ENCODE assay signal across 15 mouse cellular contexts in the genomic region with DNA sequence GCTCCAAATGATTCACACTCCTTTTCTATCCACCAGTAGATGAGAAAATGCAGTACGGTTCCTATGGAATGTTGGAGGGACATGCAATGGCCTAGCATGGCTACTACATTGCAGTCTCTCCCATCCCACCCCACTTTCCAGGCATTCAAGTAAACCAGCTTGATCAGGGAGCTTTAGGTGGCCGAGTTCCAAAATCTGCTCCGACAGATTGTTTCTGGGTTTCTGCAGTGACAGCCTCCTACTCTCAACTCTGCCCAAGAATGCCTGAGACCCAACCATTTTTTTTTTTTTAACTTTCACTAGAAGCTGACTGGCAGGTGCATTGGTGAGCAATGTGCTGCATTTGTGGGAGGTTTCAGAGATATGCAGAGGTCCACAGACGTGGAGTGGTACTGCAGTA. TPM values are rescaled to one million over a fixed set of nuclear protein-coding genes. Genes with fewer than 3 reads are reported as not detected.
A peak's percentile ranks its signal among the peaks of the same experiment; 100 is the strongest.
DNase-seq lines count a peak whose midpoint lies in the region; ATAC-seq lines count a peak whose summit lies in the region.
"Had no signal": no experiment of that assay in that cellular context is flagged by ENCODE, and none has a peak within 500 bp of the region (broad histone marks: within the 10 kb centered on the region; RNA-seq: fewer than 3 reads in every experiment).

No protein-coding gene starts in this region.

- H3K9ac ChIP-seq in forebrain, embryonic 13.5 days: no peak overlapping the region
- H3K9ac ChIP-seq in forebrain, embryonic 11.5 days (ENCODE audit: low read length): no peak overlapping the region
- no peak overlapping the region for H3K9ac ChIP-seq in hindbrain, embryonic 12.5 days
- H3K9ac ChIP-seq: hindbrain, embryonic 15.5 days; liver, embryonic 13.5 days; neural tube, embryonic 12.5 days had no signal

- no peaks in the 10 kb centered on the region for H3K36me3 ChIP-seq in forebrain, embryonic 13.5 days (ENCODE audit: poor library complexity, severe bottlenecking)
- no peaks in the 10 kb centered on the region for H3K36me3 ChIP-seq in forebrain, embryonic 11.5 days (ENCODE audit: control insufficient read depth, insufficient read depth, low read length)
- no peaks in the 10 kb centered on the region for H3K36me3 ChIP-seq in hindbrain, embryonic 12.5 days
- H3K36me3 ChIP-seq: G1E; hindbrain, embryonic 15.5 days; liver, embryonic 13.5 days; neural tube, embryonic 12.5 days had no signal

- ATAC-seq in forebrain, embryonic 13.5 days: peak; percentile 9; the same call in 1 of the 2 replicates
- no peak for ATAC-seq in forebrain, embryonic 11.5 days (replicated peaks; ENCODE audit: low FRiP score)
- no peak for ATAC-seq in hindbrain, embryonic 12.5 days (ENCODE audit: low FRiP score)

- no peak overlapping the region for H3K4me2 ChIP-seq in forebrain, embryonic 13.5 days
- H3K4me2 ChIP-seq in forebrain, embryonic 11.5 days (ENCODE audit: low read depth, low read length, severe bottlenecking): no peak overlapping the region
- no peak overlapping the region for H3K4me2 ChIP-seq in hindbrain, embryonic 12.5 days (replicated peaks)
- H3K4me2 ChIP-seq: hindbrain, embryonic 15.5 days; liver, embryonic 13.5 days; neural tube, embryonic 12.5 days had no signal

- intact Hi-C loops in left cerebral cortex, postnatal 36 days (cut with DNase I): loop anchor here (5.0 to 10.0 kb wide), 2 partner anchors 433 to 1340 kb away; a partner anchor contains a TSS
- intact Hi-C loops in heart, postnatal 25 days (cut with DNase I): no loop called here

- no peaks in the 10 kb centered on the region for H3K9me3 ChIP-seq in forebrain, embryonic 13.5 days (replicated peaks)
- H3K9me3 ChIP-seq in forebrain, embryonic 11.5 days (ENCODE audit: control insufficient read depth, low read length): no peaks in the 10 kb centered on the region
- H3K9me3 ChIP-seq in hindbrain, embryonic 12.5 days (replicated peaks): no peaks in the 10 kb centered on the region
- H3K9me3 ChIP-seq: G1E; hindbrain, embryonic 15.5 days; liver, embryonic 13.5 days; megakaryocyte, embryonic 14.5 days; neural tube, embryonic 12.5 days had no signal

- no peaks in the 10 kb centered on the region for H3K27me3 ChIP-seq in forebrain, embryonic 13.5 days
- H3K27me3 ChIP-seq in forebrain, embryonic 11.5 days (ENCODE audit: control insufficient read depth, insufficient read depth, low read length): no peaks in the 10 kb centered on the region
- H3K27me3 ChIP-seq in hindbrain, embryonic 12.5 days: no peaks in the 10 kb centered on the region
- H3K27me3 ChIP-seq: hindbrain, embryonic 15.5 days; liver, embryonic 13.5 days; megakaryocyte, embryonic 14.5 days; neural tube, embryonic 12.5 days had no signal

- H3K27ac ChIP-seq in forebrain, embryonic 13.5 days: no peak overlapping the region
- no peak overlapping the region for H3K27ac ChIP-seq in forebrain, embryonic 11.5 days (ENCODE audit: low read depth, low read length)
- no peak overlapping the region for H3K27ac ChIP-seq in hindbrain, embryonic 12.5 days
- H3K27ac ChIP-seq: hindbrain, embryonic 15.5 days; liver, embryonic 13.5 days; neural tube, embryonic 12.5 days had no signal

- 69% methylated on average over 4 of the region's 4 CpGs for WGBS in forebrain, embryonic 13.5 days
- WGBS in forebrain, embryonic 11.5 days: 80% methylated on average over 4 of the region's 4 CpGs
- WGBS in hindbrain, embryonic 12.5 days: 86% methylated on average over 4 of the region's 4 CpGs

- no peak for DNase-seq in forebrain, embryonic 11.5 days (ENCODE audit: low spot score)
- DNase-seq in cerebellum, adult 11 months: peak; percentile 33
- DNase-seq in frontal cortex, postnatal 36 days (ENCODE audit: low spot score in 2 of 2): peak; percentile 52 to 73
- DNase-seq in left cerebral cortex, postnatal 36 days (ENCODE audit: low spot score in 2 of 2): peak; percentile 47 to 55
- DNase-seq in heart, postnatal 25 days (ENCODE audit: low spot score): no peak
- DNase-seq in lung, postnatal 36 days: no peak
- DNase-seq: kidney, postnatal 36 days; liver, embryonic 13.5 days had no signal

- no peak overlapping the region for H3K4me3 ChIP-seq in forebrain, embryonic 13.5 days
- no peak overlapping the region for H3K4me3 ChIP-seq in forebrain, embryonic 11.5 days (ENCODE audit: low read depth, low read length)
- H3K4me3 ChIP-seq in hindbrain, embryonic 12.5 days: no peak overlapping the region
- H3K4me3 ChIP-seq: hindbrain, embryonic 15.5 days; liver, embryonic 13.5 days; megakaryocyte, embryonic 14.5 days; neural tube, embryonic 12.5 days had no signal

- H3K4me1 ChIP-seq in forebrain, embryonic 13.5 days: no peaks in the 10 kb centered on the region
- H3K4me1 ChIP-seq in forebrain, embryonic 11.5 days (replicated peaks; ENCODE audit: control insufficient read depth, insufficient read depth, low read length): no peaks in the 10 kb centered on the region
- H3K4me1 ChIP-seq in hindbrain, embryonic 12.5 days: no peaks in the 10 kb centered on the region
- H3K4me1 ChIP-seq: liver, embryonic 13.5 days; neural tube, embryonic 12.5 days had no signal

RNA-seq across cellular contexts. Expression of a gene that starts 36.4 kb away (rescaled TPM):
- 0.89 and 2.7 TPM in 2 replicates for polyA plus RNA-seq in forebrain, embryonic 13.5 days (2015; fragmentation: Nextera tagmentation; extraction: Ambion mirVana)
- 1.5 and 1.7 TPM in 2 replicates for polyA plus RNA-seq in forebrain, embryonic 11.5 days (2014; fragmentation: Nextera tagmentation; extraction: Ambion mirVana)
- total RNA-seq in left cerebral cortex, postnatal 36 days (2021): not detected
- not detected for total RNA-seq in heart, postnatal 25 days (2021)
- polyA plus RNA-seq in hindbrain, embryonic 12.5 days (2016; fragmentation: Nextera tagmentation; extraction: Ambion mirVana): 3.4 and 4.9 TPM in 2 replicates
- total RNA-seq: G1E; heart, adult 8-10 months had no signal
- polyA plus RNA-seq: G1E had no signal

RNA-seq across cellular contexts. Expression of a gene that starts 51.9 kb away (rescaled TPM):
- 95.4 and 108 TPM in 2 replicates for polyA plus RNA-seq in forebrain, embryonic 13.5 days (2015; fragmentation: Nextera tagmentation; extraction: Ambion mirVana)
- 109 and 129 TPM in 2 replicates for polyA plus RNA-seq in forebrain, embryonic 11.5 days (2014; fragmentation: Nextera tagmentation; extraction: Ambion mirVana)
- 10 to 100 TPM; 31.2 to 41.7 TPM for total RNA-seq in left cerebral cortex, postnatal 36 days (2021)
- total RNA-seq in heart, postnatal 25 days (2021): 10 to 100 TPM; 20.0 to 20.2 TPM
- 89.7 and 97.7 TPM in 2 replicates for polyA plus RNA-seq in hindbrain, embryonic 12.5 days (2016; fragmentation: Nextera tagmentation; extraction: Ambion mirVana)

Comparison
In these comparisons a context has a peak if more than half of its experiments do, and no peak if none do; other contexts are left out.
1. DNase-seq: peak in cerebellum, adult 11 months (single experiment), frontal cortex, postnatal 36 days (2 of 2) and left cerebral cortex, postnatal 36 days (2 of 2); none in forebrain, embryonic 11.5 days (single experiment), heart, postnatal 25 days (single experiment) and lung, postnatal 36 days (single experiment).